Mouse (Mus musculus) sigmoid colon, adult 10 weeks (tissue): ENCODE measurements around the gene Kif21b. TPM values are rescaled to one million over a fixed set of nuclear protein-coding genes. Genes with fewer than 3 reads are reported as not detected.

Experiments used
- polyA plus RNA-seq: library from polyadenylated mRNA; stranded (reverse); fragments of 350-450 nt; fragmentation: Illumina TruSeq; extraction: RNeasy Lipid Tissue Mini Kit (QIAGEN cat#74804); gene quantifications from one replicate; pipeline ENCODE4 v1.2.3, GENCODE M21; 2014; ENCODE audit warnings: low read depth, low replicate concordance

Kif21b gene
- polyA plus RNA-seq: 1.5 TPM

GRCm38 (mm10) chr1:136130951-136131558 is at the start of gene Kif21b:
Kif21b (plus strand) TSS chr1:136131389.

GRCm38 (mm10) chr1:136212803-136213202 is 81.6 kb downstream of the Kif21b start, which contains the start of gene Mroh3:
Mroh3 (minus strand) TSS chr1:136212828.

Other genes starting within 250 kb of the Kif21b start
- 4.1 TPM for gene Pkp1, start 212.2 kb upstream of the Kif21b start, polyA plus RNA-seq
- gene Igfn1, start 125.0 kb upstream of the Kif21b start, polyA plus RNA-seq: not detected
- gene Tmem9, start 123.2 kb upstream of the Kif21b start, polyA plus RNA-seq: 1.5 TPM
- gene Ascl5, start 80.6 kb upstream of the Kif21b start, polyA plus RNA-seq: not detected
- gene Cacna1s, start 78.6 kb upstream of the Kif21b start, polyA plus RNA-seq: not detected
- 8.0 TPM for gene Mroh3, start 81.4 kb downstream of the Kif21b start, polyA plus RNA-seq
- 11.0 TPM for gene Inava, start 102.9 kb downstream of the Kif21b start, polyA plus RNA-seq
- gene Gpr25, start 129.5 kb downstream of the Kif21b start, polyA plus RNA-seq: not detected
- gene Camsap2, start 214.7 kb downstream of the Kif21b start, polyA plus RNA-seq: 32.3 TPM